Mouse (Mus musculus): ENCODE data around the gene Hfe. TPM values are rescaled to one million over a fixed set of nuclear protein-coding genes. Genes with fewer than 3 reads are reported as not detected.
"Not testable (repeated sequence)": the region's sequence is repeated elsewhere in the genome, so short reads cannot be mapped to it uniquely, and the experiment has no call there.

Gene Hfe
- 6.4 and 7.9 TPM in 2 replicates for polyA plus RNA-seq (2015; fragmentation: Nextera tagmentation; extraction: Ambion mirVana)

DNA sequence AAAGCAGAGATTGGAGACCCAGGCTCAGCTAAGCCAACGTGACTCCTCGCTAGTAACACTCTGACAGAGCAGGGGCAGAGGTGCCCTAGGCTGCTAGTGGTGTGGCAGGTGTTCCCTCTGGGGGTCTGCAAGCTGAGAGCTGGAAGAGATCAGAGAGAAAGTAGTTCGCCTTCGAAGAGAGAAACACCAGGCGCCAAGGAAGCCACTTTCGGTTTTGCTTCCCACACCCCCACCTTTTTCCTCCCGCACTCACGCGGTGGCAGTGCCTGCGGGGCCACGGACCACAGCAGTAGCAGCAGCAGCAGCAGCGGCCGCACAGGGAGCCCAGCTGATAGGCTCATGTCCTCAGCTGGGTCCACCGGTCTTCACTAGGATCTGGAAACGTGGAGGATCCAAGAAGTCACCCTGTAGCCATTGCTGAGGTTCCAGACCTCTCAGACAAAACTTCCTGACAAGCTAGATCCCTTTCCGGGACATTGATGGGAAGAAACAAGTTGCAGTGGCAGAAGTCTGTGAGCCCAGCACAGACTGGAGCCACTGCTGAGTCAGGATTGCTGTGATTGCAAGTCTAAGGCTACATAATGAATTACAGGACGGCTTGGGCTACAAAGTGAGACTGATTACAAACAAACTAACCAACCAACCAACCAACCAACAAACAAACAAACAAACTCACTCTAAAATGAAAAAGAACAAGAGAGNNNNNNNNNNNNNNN is at the start of gene Hfe:
Gene Hfe (minus strand): TSS at position 481 of the 716 bp plus-strand sequence.
- Histone ChIP-seq H3K9me3 (no peaks in the 10 kb centered on the region), H3K27me3 (replicated peaks) (no peaks in the 10 kb centered on the region), H3K4me3 (replicated peaks) (peak within 1 kb of the TSS; percentile 44), H3K27ac (no peak within 1 kb of the TSS; the same call in 1 of the 2 replicates), H3K4me2 (replicated peaks) (peak within 1 kb of the TSS; percentile 86), H3K36me3 (no peaks in the 10 kb centered on the region), H3K4me1 (replicated peaks) (0 out of 2 replicates have a peak, but pooled peaks cover 2% of the 10 kb centered on the region), H3K9ac (peak within 1 kb of the TSS; percentile 56)
- WGBS: 3% methylated on average over 17 of the region's 17 CpGs
- ATAC-seq: peak; percentile 85

DNA sequence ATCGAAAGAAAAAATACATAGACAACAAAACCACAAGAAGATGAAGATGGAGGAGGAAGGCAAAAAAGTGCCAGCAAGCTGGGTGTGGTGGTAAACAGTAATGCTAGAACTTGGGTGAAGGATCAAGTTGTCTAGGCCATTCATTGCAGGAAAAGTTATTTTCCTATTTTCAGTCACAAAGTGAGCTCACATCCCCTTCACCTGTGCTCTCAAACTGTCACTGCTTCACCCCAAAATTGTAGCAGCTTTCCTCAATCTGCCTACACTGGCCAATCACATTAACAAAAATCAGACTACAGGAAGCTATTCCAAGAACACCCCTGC is 49.2 kb upstream of the Hfe start:
- H3K4me2 ChIP-seq (replicated peaks): peak overlapping the region; percentile 86
- peak overlapping the region; percentile 84 for H3K27ac ChIP-seq
- peaks cover 12% of the 10 kb centered on the region for H3K4me1 ChIP-seq (replicated peaks)
- H3K27me3 ChIP-seq (replicated peaks): no peaks in the 10 kb centered on the region
- ATAC-seq: no peak
- H3K36me3 ChIP-seq: no peaks in the 10 kb centered on the region
- H3K9me3 ChIP-seq: no peaks in the 10 kb centered on the region
- peak overlapping the region; percentile 42; the same call in 1 of the 2 replicates for H3K4me3 ChIP-seq (replicated peaks)
- H3K9ac ChIP-seq: peak overlapping the region; percentile 44; the same call in 1 of the 2 replicates
- WGBS: 82% methylated on average over 1 of the region's 1 CpGs

DNA sequence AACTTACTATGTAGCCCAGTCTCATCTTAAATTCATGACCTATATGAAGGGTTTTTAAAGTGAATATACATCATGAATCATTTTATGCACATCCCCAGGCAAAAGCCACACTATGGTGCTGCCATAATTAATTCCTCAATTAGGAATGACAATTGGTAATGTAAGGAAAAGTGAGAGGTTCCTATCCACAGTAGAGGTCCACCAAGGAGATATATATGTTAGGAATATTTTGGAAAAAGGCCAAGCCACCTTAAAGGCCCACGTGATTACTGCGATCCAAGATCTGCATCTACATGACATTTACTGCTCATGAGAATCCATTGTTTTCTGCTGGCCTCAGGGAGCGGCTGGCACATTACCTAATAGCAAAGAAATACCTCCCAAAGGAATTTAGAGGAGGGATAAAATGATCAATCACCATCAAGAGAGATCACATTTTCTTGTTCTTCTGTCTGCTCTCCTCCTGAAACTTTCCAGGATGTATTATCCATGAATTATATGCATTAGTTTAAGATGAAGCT is 48.7 kb upstream of the Hfe start:
- WGBS: 70% methylated on average over 3 of the region's 3 CpGs
- no peaks in the 10 kb centered on the region for H3K27me3 ChIP-seq (replicated peaks)
- no peaks in the 10 kb centered on the region for H3K36me3 ChIP-seq
- H3K9ac ChIP-seq: no peak overlapping the region
- H3K4me3 ChIP-seq (replicated peaks): no peak overlapping the region
- H3K4me2 ChIP-seq (replicated peaks): no peak overlapping the region
- H3K4me1 ChIP-seq (replicated peaks): peaks cover 9% of the 10 kb centered on the region
- H3K27ac ChIP-seq: no peak overlapping the region
- ATAC-seq: no peak
- H3K9me3 ChIP-seq: no peaks in the 10 kb centered on the region

DNA sequence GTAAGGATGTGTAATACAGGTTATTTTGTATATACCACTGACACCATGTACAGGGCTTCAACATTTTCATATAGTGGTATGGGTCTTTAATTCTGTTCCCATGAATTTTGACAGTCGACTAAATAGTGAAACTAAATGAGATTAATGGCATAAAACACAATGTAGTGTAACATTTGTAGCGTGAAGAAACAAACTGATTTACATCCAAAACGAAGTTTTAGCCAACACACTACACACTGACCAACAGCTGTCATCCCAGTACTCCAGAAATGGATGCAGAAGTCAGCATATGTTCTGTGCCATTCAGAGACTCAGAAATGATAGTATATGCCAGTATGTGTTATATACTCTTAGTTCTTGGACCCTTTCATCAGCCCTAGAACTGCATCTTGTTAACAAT is 47.3 kb upstream of the Hfe start:
- Histone ChIP-seq H3K4me1 (replicated peaks) (0 out of 2 replicates have a peak, but pooled peaks cover 6% of the 10 kb centered on the region), H3K9me3 (no peaks in the 10 kb centered on the region), H3K9ac (no peak overlapping the region), H3K27me3 (replicated peaks) (no peaks in the 10 kb centered on the region), H3K27ac (no peak overlapping the region), H3K4me2 (replicated peaks) (no peak overlapping the region), H3K36me3 (no peaks in the 10 kb centered on the region), H3K4me3 (replicated peaks) (no peak overlapping the region)
- WGBS: 36% methylated on average over 3 of the region's 3 CpGs
- ATAC-seq: no peak

DNA sequence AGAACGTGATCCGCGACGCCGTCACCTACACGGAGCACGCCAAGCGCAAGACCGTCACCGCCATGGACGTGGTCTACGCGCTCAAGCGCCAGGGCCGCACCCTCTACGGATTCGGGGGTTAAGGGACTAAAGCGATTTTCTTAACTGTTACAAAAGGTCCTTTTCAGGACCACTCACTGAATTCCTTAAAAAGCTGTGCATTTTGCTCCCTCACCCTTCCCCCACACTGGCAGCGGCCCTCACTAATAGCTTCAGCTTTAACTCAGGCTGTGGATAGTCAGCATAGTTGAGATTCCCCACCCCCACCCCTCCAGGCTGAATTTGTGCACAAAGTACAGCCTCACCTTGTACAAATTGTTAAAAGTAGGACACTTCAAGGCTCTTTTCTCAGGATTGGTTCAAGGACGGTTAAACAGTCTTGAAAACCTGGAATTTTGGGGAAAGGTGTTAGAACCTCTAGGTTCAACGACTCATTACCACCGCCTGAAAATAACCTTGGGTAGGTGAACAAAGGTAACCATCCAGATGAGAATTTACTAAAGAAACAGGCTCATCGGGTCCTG is 46.6 kb upstream of the Hfe start:
- Histone ChIP-seq H3K9ac (peak overlapping the region; percentile 53), H3K4me3 (replicated peaks) (peak overlapping the region; percentile 38), H3K4me2 (replicated peaks) (peak overlapping the region; percentile 71), H3K27ac (peak overlapping the region; percentile 91), H3K9me3 (no peaks in the 10 kb centered on the region), H3K36me3 (no peaks in the 10 kb centered on the region), H3K27me3 (replicated peaks) (no peaks in the 10 kb centered on the region), H3K4me1 (replicated peaks) (0 out of 2 replicates have a peak, but pooled peaks cover 6% of the 10 kb centered on the region)
- ATAC-seq: peak; percentile 3; the same call in 1 of the 2 replicates
- WGBS: under 1% methylated on average over 18 of the region's 23 CpGs

DNA sequence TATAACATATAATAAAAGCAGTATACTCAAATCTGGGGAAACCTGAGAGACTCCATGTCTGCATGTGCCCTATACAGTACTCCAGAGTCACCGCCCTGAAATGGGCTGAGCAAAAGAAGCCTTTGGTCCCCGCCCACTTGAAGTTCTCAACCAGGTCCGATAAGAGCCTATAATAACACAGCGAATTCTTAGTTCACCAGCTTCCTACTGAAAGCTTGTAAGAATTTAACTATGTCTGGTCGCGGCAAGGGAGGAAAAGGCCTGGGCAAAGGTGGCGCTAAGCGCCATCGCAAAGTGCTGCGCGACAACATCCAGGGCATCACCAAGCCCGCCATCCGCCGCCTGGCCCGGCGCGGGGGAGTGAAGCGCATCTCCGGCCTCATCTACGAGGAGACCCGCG is 46.1 kb upstream of the Hfe start, which contains the start of gene Hist1h4b:
Gene Hist1h4b (plus strand): TSS at position 224 of the 400 bp plus-strand sequence.
- Histone ChIP-seq H3K36me3 (no peaks in the 10 kb centered on the region), H3K27ac (peak within 1 kb of the TSS; percentile 91), H3K4me3 (replicated peaks) (peak within 1 kb of the TSS; percentile 38), H3K9me3 (no peaks in the 10 kb centered on the region), H3K4me2 (replicated peaks) (peak within 1 kb of the TSS; percentile 71), H3K9ac (peak within 1 kb of the TSS; percentile 53), H3K4me1 (replicated peaks) (0 out of 2 replicates have a peak, but pooled peaks cover 6% of the 10 kb centered on the region), H3K27me3 (replicated peaks) (no peaks in the 10 kb centered on the region)
- peak; percentile 79 for ATAC-seq
- 0% methylated on average over 20 of the region's 22 CpGs for WGBS

DNA sequence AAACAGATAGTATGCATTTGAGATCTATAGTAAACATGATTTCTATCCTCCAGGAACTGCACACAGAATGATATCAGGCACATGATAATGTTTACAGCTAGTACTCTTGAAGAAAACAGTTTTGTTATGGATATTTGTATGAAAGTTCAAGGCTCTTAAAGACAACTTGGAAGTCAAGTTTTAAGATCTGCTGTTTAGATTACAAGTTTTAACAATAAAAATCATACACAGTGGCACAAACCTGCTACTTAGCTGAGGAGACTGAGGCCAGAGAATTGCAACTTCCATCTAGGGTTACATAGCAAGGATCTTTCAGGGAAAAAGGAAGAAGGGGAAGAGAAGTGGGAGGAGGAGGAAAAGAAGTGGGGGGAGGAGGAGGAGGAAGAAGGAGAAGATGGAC is 44.3 kb upstream of the Hfe start:
- no peak overlapping the region for H3K4me3 ChIP-seq (replicated peaks)
- H3K9ac ChIP-seq: no peak overlapping the region
- H3K27ac ChIP-seq: no peak overlapping the region
- ATAC-seq: no peak
- H3K9me3 ChIP-seq: no peaks in the 10 kb centered on the region
- H3K4me2 ChIP-seq (replicated peaks): no peak overlapping the region
- H3K4me1 ChIP-seq (replicated peaks): 0 out of 2 replicates have a peak, but pooled peaks cover under 1% of the 10 kb centered on the region
- no peaks in the 10 kb centered on the region for H3K36me3 ChIP-seq
- no peaks in the 10 kb centered on the region for H3K27me3 ChIP-seq (replicated peaks)

DNA sequence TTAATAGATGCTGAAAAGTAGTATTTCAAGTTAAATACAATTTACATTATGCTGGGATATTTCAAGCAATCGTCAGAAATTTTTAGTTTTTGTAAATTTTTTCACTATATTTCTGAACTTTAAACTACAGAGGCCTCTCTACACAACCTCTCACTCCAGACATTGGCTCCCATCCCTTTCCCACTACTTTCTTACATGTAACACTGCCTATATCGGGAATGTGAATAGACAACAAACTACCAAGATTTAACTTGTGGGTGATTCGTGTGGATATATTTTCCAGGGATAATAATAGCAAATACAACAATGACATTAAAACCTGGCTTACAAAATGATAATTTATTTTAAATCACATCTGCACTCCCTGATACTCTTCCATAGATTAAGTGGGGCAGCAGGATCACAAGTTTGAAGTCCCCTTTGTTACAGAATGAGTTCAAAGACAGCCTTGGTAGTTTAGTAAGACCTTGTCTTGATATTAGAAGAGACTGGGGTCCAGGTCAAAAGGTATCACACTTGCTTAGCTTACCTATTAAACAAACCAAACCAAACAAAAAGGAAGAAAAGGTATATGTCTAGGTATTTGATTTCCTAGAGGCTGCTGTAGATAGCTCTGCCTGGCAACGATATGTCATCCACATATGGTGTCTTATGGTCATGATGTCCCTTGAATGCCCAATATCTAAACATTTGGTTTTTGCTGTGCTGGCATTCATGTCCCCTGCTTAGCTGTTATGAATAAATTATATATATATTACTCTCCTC is 42.8 kb upstream of the Hfe start:
- H3K4me1 ChIP-seq (replicated peaks): no peaks in the 10 kb centered on the region
- peak overlapping the region; percentile 53 for H3K4me2 ChIP-seq (replicated peaks)
- no peaks in the 10 kb centered on the region for H3K27me3 ChIP-seq (replicated peaks)
- no peak overlapping the region for H3K4me3 ChIP-seq (replicated peaks)
- no peak overlapping the region for H3K27ac ChIP-seq
- H3K9me3 ChIP-seq: no peaks in the 10 kb centered on the region
- H3K36me3 ChIP-seq: no peaks in the 10 kb centered on the region
- 53% methylated on average over 4 of the region's 4 CpGs for WGBS
- no peak for ATAC-seq
- H3K9ac ChIP-seq: no peak overlapping the region

DNA sequence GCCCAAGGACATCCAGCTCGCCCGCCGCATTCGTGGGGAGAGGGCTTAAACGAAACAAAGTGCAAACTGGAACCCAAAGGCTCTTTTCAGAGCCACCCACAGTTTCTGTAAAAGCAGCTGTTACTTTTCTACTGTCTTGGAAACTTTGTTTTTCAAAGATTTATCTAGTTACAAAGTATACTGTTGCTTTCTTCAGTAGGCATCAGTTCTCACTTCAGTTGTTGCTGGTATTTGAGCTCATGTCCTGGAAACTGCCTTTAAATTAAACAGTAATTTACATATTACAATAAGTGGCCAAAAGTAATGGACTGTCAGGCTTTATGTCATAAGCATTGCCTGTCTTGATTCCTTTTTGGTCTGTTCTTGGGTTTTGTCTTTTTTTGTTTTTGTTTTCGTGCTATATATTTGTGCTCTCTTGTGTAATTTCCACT is 42.1 kb upstream of the Hfe start:
- peak overlapping the region; percentile 51 for H3K9ac ChIP-seq
- H3K4me3 ChIP-seq (replicated peaks): peak overlapping the region; percentile 33
- no peaks in the 10 kb centered on the region for H3K36me3 ChIP-seq
- peak overlapping the region; percentile 53 for H3K4me2 ChIP-seq (replicated peaks)
- 0 out of 2 replicates have a peak, but pooled peaks cover 4% of the 10 kb centered on the region for H3K4me1 ChIP-seq (replicated peaks)
- WGBS: 5% methylated on average over 6 of the region's 6 CpGs
- no peaks in the 10 kb centered on the region for H3K9me3 ChIP-seq
- no peak for ATAC-seq
- H3K27ac ChIP-seq: peak overlapping the region; percentile 80
- H3K27me3 ChIP-seq (replicated peaks): no peaks in the 10 kb centered on the region

DNA sequence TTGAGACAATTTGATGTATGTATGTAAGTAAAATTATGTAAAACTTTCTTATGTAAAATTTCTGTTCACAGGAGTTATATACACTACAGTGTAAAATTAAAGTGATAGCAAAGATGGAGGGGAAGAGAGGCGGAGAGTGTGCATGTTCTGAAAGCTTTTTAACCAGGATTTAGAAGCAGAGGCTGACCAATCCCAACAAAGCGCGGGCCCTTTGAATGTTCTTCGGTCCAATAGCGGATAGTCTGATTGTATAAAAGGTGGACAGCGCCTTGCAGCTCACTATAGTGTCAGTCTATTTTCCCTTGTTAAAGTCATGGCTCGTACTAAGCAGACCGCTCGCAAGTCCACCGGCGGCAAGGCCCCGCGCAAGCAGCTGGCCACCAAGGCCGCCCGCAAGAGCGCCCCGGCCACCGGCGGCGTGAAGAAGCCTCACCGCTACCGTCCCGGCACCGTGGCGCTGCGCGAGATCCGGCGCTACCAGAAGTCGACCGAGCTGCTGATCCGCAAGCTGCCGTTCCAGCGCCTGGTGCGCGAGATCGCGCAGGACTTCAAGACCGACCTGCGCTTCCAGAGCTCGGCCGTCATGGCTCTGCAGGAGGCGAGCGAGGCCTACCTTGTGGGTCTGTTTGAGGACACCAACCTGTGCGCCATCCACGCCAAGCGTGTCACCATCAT is 41.5 kb upstream of the Hfe start, which contains the start of gene Hist1h3b:
Gene Hist1h3b (plus strand): TSS at position 201 of the 675 bp plus-strand sequence.
- 0% methylated on average over 18 of the region's 47 CpGs for WGBS

DNA sequence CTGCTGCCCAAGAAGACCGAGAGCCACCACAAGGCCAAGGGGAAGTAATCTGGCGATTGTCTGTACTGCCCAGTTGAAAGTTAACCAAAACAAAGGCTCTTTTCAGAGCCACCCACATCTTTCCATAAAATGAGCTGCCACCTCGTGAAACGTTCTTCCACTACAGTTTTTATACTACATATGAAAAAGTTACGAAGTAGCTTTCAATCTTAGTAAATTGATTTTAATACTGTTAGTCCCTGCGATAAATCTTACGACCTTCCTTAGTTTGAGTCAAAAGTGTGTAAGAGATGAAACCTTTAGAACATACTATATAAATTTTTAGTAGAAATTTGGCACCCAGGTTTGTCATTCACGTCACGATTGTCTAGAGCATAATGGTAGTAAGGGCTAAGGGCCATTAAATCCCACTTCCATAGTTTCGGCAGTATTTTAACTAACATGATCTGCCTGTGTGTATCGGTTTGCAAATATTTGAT is 40.9 kb upstream of the Hfe start:
- Histone ChIP-seq H3K27ac (peak overlapping the region; percentile 96), H3K36me3 (no peaks in the 10 kb centered on the region), H3K9me3 (no peaks in the 10 kb centered on the region), H3K27me3 (replicated peaks) (no peaks in the 10 kb centered on the region), H3K4me1 (replicated peaks) (0 out of 2 replicates have a peak, but pooled peaks cover 4% of the 10 kb centered on the region), H3K4me2 (replicated peaks) (peak overlapping the region; percentile 63), H3K9ac (peak overlapping the region; percentile 54), H3K4me3 (replicated peaks) (peak overlapping the region; percentile 39)
- ATAC-seq: peak; percentile 14; the same call in 1 of the 2 replicates
- 2% methylated on average over 11 of the region's 11 CpGs for WGBS

More for the DNA sequence above, 41.5 kb upstream of the Hfe start, which contains the start of gene Hist1h3b:
- not testable (repeated sequence) for H3K36me3 ChIP-seq; H3K4me1 ChIP-seq (replicated peaks); H3K27me3 ChIP-seq (replicated peaks); H3K9me3 ChIP-seq
- peak within 1 kb of the TSS; percentile 96 for H3K27ac ChIP-seq
- H3K4me2 ChIP-seq (replicated peaks): peak within 1 kb of the TSS; percentile 63
- H3K9ac ChIP-seq: peak within 1 kb of the TSS; percentile 54
- ATAC-seq: peak; percentile 87
- H3K4me3 ChIP-seq (replicated peaks): peak within 1 kb of the TSS; percentile 39

Measured in intestine, embryonic 15.5 days (tissue).